Mouse (Mus musculus): ENCODE measurements at regions not wholly inside any gene's neighbourhood (a gene's known extent, or its start where the extent isn't known, plus 50 kb on each side); places are given as distances from the start of the nearest gene placed in this dataset.

DNA sequence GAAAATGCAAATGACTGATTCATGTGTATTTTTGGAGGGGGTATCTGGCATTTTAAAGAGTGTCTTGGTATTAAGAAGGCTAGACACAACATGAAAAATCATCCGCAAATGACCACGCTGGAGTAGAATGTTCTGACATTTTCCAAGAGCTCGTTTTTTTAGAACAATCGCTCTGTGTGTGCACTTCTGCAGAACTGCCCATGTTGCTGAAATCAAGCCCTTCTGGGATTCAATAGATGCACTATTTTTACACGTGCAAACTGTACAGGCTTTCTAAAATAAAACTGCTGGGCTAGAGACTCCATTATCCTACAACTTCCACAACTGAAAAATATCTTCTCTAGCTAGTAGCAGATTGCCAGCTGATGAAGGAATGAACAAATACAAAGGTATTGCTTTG, 160.8 kb upstream of the Clec14a start:
- no peak for TF ChIP-seq POLR2A (IDR thresholded peaks at IDR 0.05; ENCODE audit: low read depth, low read length)
- no peak for TF ChIP-seq CTCF (IDR thresholded peaks at IDR 0.05; ENCODE audit: borderline replicate concordance, insufficient read depth, low read length)
- Histone ChIP-seq H3K4me3 (ENCODE audit: insufficient read depth, low read length) (no peak overlapping the region), H3K4me1 (ENCODE audit: control insufficient read depth, insufficient read depth, low read length) (peaks cover 3% of the 10 kb centered on the region), H3K27ac (ENCODE audit: insufficient read depth, low read length) (no peak overlapping the region)

- Histone ChIP-seq H3K27ac (ENCODE audit: insufficient read depth, low read length) (peak overlapping the region; percentile 93), H3K4me3 (ENCODE audit: insufficient read depth, low read length) (no peak overlapping the region), H3K4me1 (ENCODE audit: control insufficient read depth, insufficient read depth, low read length) (peaks cover 3% of the 10 kb centered on the region)
- TF ChIP-seq CTCF (IDR thresholded peaks at IDR 0.05; ENCODE audit: borderline replicate concordance, insufficient read depth, low read length) (no peak), POLR2A (IDR thresholded peaks at IDR 0.05; ENCODE audit: low read depth, low read length) (no peak)
Observed at GRCm38 (mm10) chr12:58426758-58427157, 157.7 kb upstream of the Clec14a start.

- TF ChIP-seq CTCF (IDR thresholded peaks at IDR 0.05; ENCODE audit: borderline replicate concordance, insufficient read depth, low read length) (no peak), POLR2A (IDR thresholded peaks at IDR 0.05; ENCODE audit: low read depth, low read length) (peak; percentile 15; the same call in 1 of the 2 replicates)
- H3K27ac ChIP-seq (ENCODE audit: insufficient read depth, low read length) = peak overlapping the region; percentile 93
- H3K4me1 ChIP-seq (ENCODE audit: control insufficient read depth, insufficient read depth, low read length) = peaks cover 3% of the 10 kb centered on the region
- H3K4me3 ChIP-seq (ENCODE audit: insufficient read depth, low read length) = no peak overlapping the region
Observed at GRCm38 (mm10) chr12:58425961-58426360, 156.9 kb upstream of the Clec14a start.

- Histone ChIP-seq H3K4me3 (ENCODE audit: insufficient read depth, low read length) (no peak overlapping the region), H3K4me1 (ENCODE audit: control insufficient read depth, insufficient read depth, low read length) (peaks cover 3% of the 10 kb centered on the region), H3K27ac (ENCODE audit: insufficient read depth, low read length) (peak overlapping the region; percentile 64; the same call in 1 of the 2 replicates)
- TF ChIP-seq CTCF (IDR thresholded peaks at IDR 0.05; ENCODE audit: borderline replicate concordance, insufficient read depth, low read length) (no peak), POLR2A (IDR thresholded peaks at IDR 0.05; ENCODE audit: low read depth, low read length) (no peak)
Observed at GRCm38 (mm10) chr12:58423581-58423980, 154.5 kb upstream of the Clec14a start.

DNA sequence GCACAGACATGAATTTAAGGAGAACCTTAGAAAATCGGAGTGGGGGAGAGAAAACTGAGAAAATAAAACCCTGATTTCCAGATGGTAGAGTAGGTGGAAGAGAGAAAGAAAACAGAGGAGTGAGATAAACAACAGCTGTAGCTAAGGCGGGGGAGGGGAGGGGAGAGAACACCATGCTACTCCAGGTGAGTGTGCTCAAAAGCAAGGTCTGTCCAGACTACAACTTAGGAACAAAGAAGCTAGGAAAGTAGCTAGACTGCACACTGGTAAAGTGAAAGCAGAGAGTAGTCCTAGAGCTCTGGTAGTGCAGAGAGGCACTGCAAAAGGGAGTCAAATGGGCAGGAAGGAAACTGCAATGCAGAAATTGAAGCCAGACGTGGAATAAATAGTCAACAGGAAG, 132.8 kb upstream of the Clec14a start:
- Histone ChIP-seq H3K27ac (ENCODE audit: insufficient read depth, low read length) (no peak overlapping the region), H3K4me3 (ENCODE audit: insufficient read depth, low read length) (no peak overlapping the region), H3K4me1 (ENCODE audit: control insufficient read depth, insufficient read depth, low read length) (no peaks in the 10 kb centered on the region)
- TF ChIP-seq CTCF (IDR thresholded peaks at IDR 0.05; ENCODE audit: borderline replicate concordance, insufficient read depth, low read length) (no peak), POLR2A (IDR thresholded peaks at IDR 0.05; ENCODE audit: low read depth, low read length) (no peak)

GRCm38 (mm10) chr12:58360258-58360657, 91.2 kb upstream of the Clec14a start:
- no peak for TF ChIP-seq POLR2A (IDR thresholded peaks at IDR 0.05; ENCODE audit: low read depth, low read length)
- no peak for TF ChIP-seq CTCF (IDR thresholded peaks at IDR 0.05; ENCODE audit: borderline replicate concordance, insufficient read depth, low read length)
- Histone ChIP-seq H3K4me3 (ENCODE audit: insufficient read depth, low read length) (no peak overlapping the region), H3K27ac (ENCODE audit: insufficient read depth, low read length) (no peak overlapping the region), H3K4me1 (ENCODE audit: control insufficient read depth, insufficient read depth, low read length) (no peaks in the 10 kb centered on the region)

DNA sequence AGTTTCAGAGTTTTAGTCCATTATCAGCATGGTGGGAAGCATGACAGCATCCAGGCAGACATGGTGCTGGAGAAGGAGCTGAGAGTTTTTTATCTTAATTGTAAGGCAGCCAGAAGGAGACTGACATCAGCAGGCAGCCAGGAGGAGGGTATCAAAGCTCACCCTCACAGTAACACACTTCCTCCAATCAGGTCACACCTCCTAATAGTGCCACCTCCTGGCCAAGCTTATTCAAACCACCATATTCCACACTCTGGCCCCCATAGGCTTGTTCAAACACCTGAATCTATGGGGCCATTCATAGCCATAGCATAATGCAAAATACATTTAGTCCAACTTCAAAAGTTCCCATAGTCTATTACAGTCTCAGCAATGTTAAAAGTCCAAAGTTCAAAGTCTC, 65.1 kb upstream of the Clec14a start:
- Histone ChIP-seq H3K27ac (ENCODE audit: insufficient read depth, low read length) (no peak overlapping the region), H3K4me1 (ENCODE audit: control insufficient read depth, insufficient read depth, low read length) (no peaks in the 10 kb centered on the region), H3K4me3 (ENCODE audit: insufficient read depth, low read length) (no peak overlapping the region)
- TF ChIP-seq CTCF (IDR thresholded peaks at IDR 0.05; ENCODE audit: borderline replicate concordance, insufficient read depth, low read length) (no peak), POLR2A (IDR thresholded peaks at IDR 0.05; ENCODE audit: low read depth, low read length) (no peak)

DNA sequence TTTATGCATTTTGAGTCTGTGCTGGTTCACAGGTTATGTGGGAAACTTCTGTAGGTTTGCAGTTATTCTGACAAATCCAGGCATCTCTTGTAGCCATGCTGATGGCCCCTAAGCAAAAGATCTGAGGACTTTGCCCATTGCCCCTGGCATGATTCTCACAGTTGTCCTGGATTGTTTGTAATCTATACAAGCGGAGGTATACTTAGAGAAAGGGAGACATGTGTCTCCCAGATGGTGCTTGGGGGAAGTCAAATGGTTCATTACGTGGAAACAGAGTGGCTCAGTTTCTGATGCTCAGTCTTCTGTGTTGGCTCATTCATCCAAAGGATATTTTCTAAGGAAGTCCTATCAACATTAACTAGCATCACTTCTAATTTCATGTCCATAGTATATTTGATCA, 60.8 kb upstream of the Clec14a start:
- TF ChIP-seq CTCF (IDR thresholded peaks at IDR 0.05; ENCODE audit: borderline replicate concordance, insufficient read depth, low read length) (no peak), POLR2A (IDR thresholded peaks at IDR 0.05; ENCODE audit: low read depth, low read length) (no peak)
- Histone ChIP-seq H3K4me1 (ENCODE audit: control insufficient read depth, insufficient read depth, low read length) (no peaks in the 10 kb centered on the region), H3K27ac (ENCODE audit: insufficient read depth, low read length) (no peak overlapping the region), H3K4me3 (ENCODE audit: insufficient read depth, low read length) (no peak overlapping the region)

DNA sequence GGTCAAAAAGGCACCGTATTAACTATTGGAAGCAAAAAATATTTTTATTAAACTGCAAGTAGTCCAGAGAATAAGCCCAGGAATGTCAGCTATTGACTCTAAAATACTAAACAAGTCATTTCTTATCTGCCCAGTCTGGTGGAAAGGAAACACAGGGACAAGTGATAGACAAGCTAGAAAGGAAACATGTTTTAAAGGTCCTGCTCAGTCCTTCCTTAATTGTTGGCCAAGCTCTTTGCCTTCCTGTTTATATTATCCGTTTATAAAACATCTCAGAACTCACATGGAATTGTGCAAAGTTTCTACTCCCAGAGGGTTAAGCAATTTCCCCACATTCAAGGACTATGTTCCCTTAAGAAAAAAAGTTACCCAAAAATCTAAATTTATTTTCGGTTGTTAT, 54.9 kb upstream of the Clec14a start:
- Histone ChIP-seq H3K4me3 (ENCODE audit: insufficient read depth, low read length) (no peak overlapping the region), H3K4me1 (ENCODE audit: control insufficient read depth, insufficient read depth, low read length) (no peaks in the 10 kb centered on the region), H3K27ac (ENCODE audit: insufficient read depth, low read length) (no peak overlapping the region)
- TF ChIP-seq CTCF (IDR thresholded peaks at IDR 0.05; ENCODE audit: borderline replicate concordance, insufficient read depth, low read length) (no peak), POLR2A (IDR thresholded peaks at IDR 0.05; ENCODE audit: low read depth, low read length) (no peak)
